In genomic region chr9:67778553-67778952, GRCm38 (mm10) we compare ENCODE assay signal across 15 mouse cellular contexts. TPM values are rescaled to one million over a fixed set of nuclear protein-coding genes. Genes with fewer than 3 reads are reported as not detected.
DNase-seq lines count a peak whose midpoint lies in the region; ATAC-seq and TF ChIP-seq lines count a peak whose summit lies in the region.
"Had no signal": no experiment of that assay in that cellular context is flagged by ENCODE, and none has a peak within 500 bp of the region (broad histone marks: within the 10 kb centered on the region; RNA-seq: fewer than 3 reads in every experiment).

No protein-coding gene starts in this region.

- H3K9ac ChIP-seq in hindbrain, embryonic 13.5 days: no peak overlapping the region
- no peak overlapping the region for H3K9ac ChIP-seq in hindbrain, postnatal 0 days (replicated peaks; ENCODE audit: low read length)

- no peaks in the 10 kb centered on the region for H3K27me3 ChIP-seq in hindbrain, embryonic 13.5 days
- no peaks in the 10 kb centered on the region for H3K27me3 ChIP-seq in hindbrain, postnatal 0 days (ENCODE audit: insufficient read depth, low read length)
- H3K27me3 ChIP-seq: CH12.LX had no signal

- H3K36me3 ChIP-seq in hindbrain, embryonic 13.5 days: no peaks in the 10 kb centered on the region
- no peaks in the 10 kb centered on the region for H3K36me3 ChIP-seq in hindbrain, postnatal 0 days (ENCODE audit: insufficient read depth, low read length)

- H3K9me3 ChIP-seq in hindbrain, embryonic 13.5 days: no peaks in the 10 kb centered on the region
- H3K9me3 ChIP-seq in hindbrain, postnatal 0 days (ENCODE audit: low read length): no peaks in the 10 kb centered on the region

- 0 out of 2 replicates have a peak overlapping the region, but pooled peaks have one; percentile 48 for H3K27ac ChIP-seq in hindbrain, embryonic 13.5 days
- H3K27ac ChIP-seq in hindbrain, postnatal 0 days: no peak overlapping the region
- H3K27ac ChIP-seq: heart, adult 2 months had no signal

- WGBS in hindbrain, embryonic 13.5 days: 38% methylated on average over 8 of the region's 8 CpGs
- 29% methylated on average over 8 of the region's 8 CpGs for WGBS in hindbrain, postnatal 0 days

- no peak for ATAC-seq in hindbrain, embryonic 13.5 days (ENCODE audit: low FRiP score)
- no peak for ATAC-seq in hindbrain, postnatal 0 days
- ATAC-seq: Patski had no signal

- DNase-seq in hindbrain, postnatal 0 days (ENCODE audit: low spot score): no peak
- peak; percentile 36 for DNase-seq in lung, postnatal 10 days
- no peak for DNase-seq in lung, adult 18-20 months
- DNase-seq in lung, postnatal 4 days: peak; percentile 20 to 63
- DNase-seq in thymus, postnatal 10 days (ENCODE audit: low spot score in 2 of 2): no peak
- no peak for DNase-seq in cerebellum, adult 9-10 months
- DNase-seq: cerebellum, adult 11 months; heart, adult 2 months had no signal

- peaks cover 7% of the 10 kb centered on the region for H3K4me1 ChIP-seq in hindbrain, embryonic 13.5 days (replicated peaks)
- 0 out of 2 replicates have a peak, but pooled peaks cover 3% of the 10 kb centered on the region for H3K4me1 ChIP-seq in hindbrain, postnatal 0 days (ENCODE audit: insufficient read depth, low read length)
- H3K4me1 ChIP-seq: megakaryocyte, embryonic 14.5 days had no signal

- H3K4me3 ChIP-seq in hindbrain, embryonic 13.5 days: no peak overlapping the region
- no peak overlapping the region for H3K4me3 ChIP-seq in hindbrain, postnatal 0 days (ENCODE audit: low read length)
- H3K4me3 ChIP-seq: heart, adult 2 months; megakaryocyte, embryonic 14.5 days had no signal

- no peak for TF ChIP-seq CTCF in hindbrain, postnatal 0 days (IDR thresholded peaks at IDR 0.05; ENCODE audit: low read depth)

- no peak overlapping the region for H3K4me2 ChIP-seq in hindbrain, embryonic 13.5 days
- H3K4me2 ChIP-seq in hindbrain, postnatal 0 days (ENCODE audit: low read depth, low read length): no peak overlapping the region

RNA-seq across cellular contexts. Expression of gene C2cd4b, which starts 19.3 kb away (rescaled TPM):
- polyA plus RNA-seq in hindbrain, embryonic 13.5 days (2015; fragmentation: Nextera tagmentation; extraction: Ambion mirVana): 0.35 and 0.49 TPM in 2 replicates
- total RNA-seq in hindbrain, postnatal 0 days (2014; rRNA removed): 2.1 and 2.5 TPM in 2 replicates
- 3.2 and 4.0 TPM in 2 replicates for polyA plus RNA-seq in hindbrain, postnatal 0 days (2015; fragmentation: Nextera tagmentation; extraction: Ambion mirVana)
- total RNA-seq: CH12.LX; hematopoietic stem cell, adult 5-6 weeks; liver, adult 2 months had no signal
- polyA plus RNA-seq: embryonic facial prominence, embryonic 11.5 days; liver, adult 2 months had no signal

RNA-seq across cellular contexts. Expression of gene C2cd4a, which starts 53.6 kb away (rescaled TPM):
- polyA plus RNA-seq in hindbrain, embryonic 13.5 days (2015; fragmentation: Nextera tagmentation; extraction: Ambion mirVana): 0.35 TPM in 1 of 2 replicates, not detected in the other
- 4.4 TPM in 1 of 2 replicates, not detected in the other for total RNA-seq in hindbrain, postnatal 0 days (2014; rRNA removed)
- polyA plus RNA-seq in hindbrain, postnatal 0 days (2015; fragmentation: Nextera tagmentation; extraction: Ambion mirVana): 0.54 and 0.59 TPM in 2 replicates
- total RNA-seq: heart, adult 2 months; hematopoietic stem cell, adult 5-6 weeks; liver, adult 2 months had no signal
- polyA plus RNA-seq: embryonic facial prominence, embryonic 11.5 days had no signal

Comparison
In these comparisons a context has a peak if more than half of its experiments do, and no peak if none do; other contexts are left out.
1. DNase-seq: peak in lung, postnatal 10 days (single experiment) and lung, postnatal 4 days (2 of 2); none in hindbrain, postnatal 0 days (single experiment), lung, adult 18-20 months (0 of 2), thymus, postnatal 10 days (0 of 2) and cerebellum, adult 9-10 months (single experiment).